Mouse (Mus musculus): ENCODE measurements around the gene Gm21860. TPM values are rescaled to one million over a fixed set of nuclear protein-coding genes. Genes with fewer than 3 reads are reported as not detected.
"Not testable (repeated sequence)": the region's sequence is repeated elsewhere in the genome, so short reads cannot be mapped to it uniquely, and the experiment has no call there.

Gene Gm21860
- polyA plus RNA-seq, 1 experiment from 2014 or later: not detected

GRCm38 (mm10) chrY:90734334-90734696 lies 20.3 kb downstream of the Gm21860 start:
- peak; percentile 50 for DNase-seq (ENCODE audit: low spot score)
- H3K9ac ChIP-seq (ENCODE audit: low read length); H3K4me3 ChIP-seq (ENCODE audit: low read depth, low read length); H3K4me1 ChIP-seq (replicated peaks; ENCODE audit: control insufficient read depth, insufficient read depth, low read length); H3K27ac ChIP-seq (ENCODE audit: low read depth); H3K27me3 ChIP-seq (replicated peaks; ENCODE audit: control insufficient read depth, insufficient read depth, low read length); H3K4me2 ChIP-seq (ENCODE audit: low read length): not testable (repeated sequence)
- peaks cover 36% of the 10 kb centered on the region for H3K36me3 ChIP-seq (ENCODE audit: control insufficient read depth, insufficient read depth, low read length)
- ATAC-seq (replicated peaks; ENCODE audit: low FRiP score, low TSS enrichment, low read depth): 0 out of 2 replicates have a peak, but pooled peaks have one; percentile 24
- peaks cover 26% of the 10 kb centered on the region for H3K9me3 ChIP-seq (ENCODE audit: control insufficient read depth, low read length)
- WGBS: 68% methylated on average over 7 of the region's 8 CpGs

- not testable (repeated sequence) for H3K27me3 ChIP-seq (replicated peaks; ENCODE audit: control insufficient read depth, insufficient read depth, low read length); H3K4me1 ChIP-seq (replicated peaks; ENCODE audit: control insufficient read depth, insufficient read depth, low read length); H3K4me2 ChIP-seq (ENCODE audit: low read length); H3K27ac ChIP-seq (ENCODE audit: low read depth); H3K9ac ChIP-seq (ENCODE audit: low read length); H3K4me3 ChIP-seq (ENCODE audit: low read depth, low read length); ATAC-seq (replicated peaks; ENCODE audit: low FRiP score, low TSS enrichment, low read depth)
- peak; percentile 42 for DNase-seq (ENCODE audit: low spot score)
- Histone ChIP-seq H3K36me3 (ENCODE audit: control insufficient read depth, insufficient read depth, low read length) (peaks cover 30% of the 10 kb centered on the region), H3K9me3 (ENCODE audit: control insufficient read depth, low read length) (peaks cover 21% of the 10 kb centered on the region)
- 89% methylated on average over 6 of the region's 9 CpGs for WGBS
Observed at GRCm38 (mm10) chrY:90733656-90734333, 20.8 kb downstream of the Gm21860 start.

GRCm38 (mm10) chrY:90732101-90732542 lies 22.5 kb downstream of the Gm21860 start:
- H3K36me3 ChIP-seq (ENCODE audit: control insufficient read depth, insufficient read depth, low read length): peaks cover 14% of the 10 kb centered on the region
- H3K4me1 ChIP-seq (replicated peaks; ENCODE audit: control insufficient read depth, insufficient read depth, low read length); H3K9me3 ChIP-seq (ENCODE audit: control insufficient read depth, low read length); H3K4me3 ChIP-seq (ENCODE audit: low read depth, low read length); H3K27me3 ChIP-seq (replicated peaks; ENCODE audit: control insufficient read depth, insufficient read depth, low read length); H3K9ac ChIP-seq (ENCODE audit: low read length); H3K4me2 ChIP-seq (ENCODE audit: low read length); H3K27ac ChIP-seq (ENCODE audit: low read depth): not testable (repeated sequence)
- ATAC-seq (replicated peaks; ENCODE audit: low FRiP score, low TSS enrichment, low read depth) (peak; percentile 77), DNase-seq (ENCODE audit: low spot score) (peak; percentile 87)
- WGBS: 54% methylated on average over 10 of the region's 10 CpGs

GRCm38 (mm10) chrY:90731593-90731955 lies 23.0 kb downstream of the Gm21860 start:
- H3K27me3 ChIP-seq (replicated peaks; ENCODE audit: control insufficient read depth, insufficient read depth, low read length); DNase-seq (ENCODE audit: low spot score); H3K9ac ChIP-seq (ENCODE audit: low read length); H3K27ac ChIP-seq (ENCODE audit: low read depth); H3K9me3 ChIP-seq (ENCODE audit: control insufficient read depth, low read length); ATAC-seq (replicated peaks; ENCODE audit: low FRiP score, low TSS enrichment, low read depth); H3K4me2 ChIP-seq (ENCODE audit: low read length); H3K4me1 ChIP-seq (replicated peaks; ENCODE audit: control insufficient read depth, insufficient read depth, low read length); H3K4me3 ChIP-seq (ENCODE audit: low read depth, low read length): not testable (repeated sequence)
- H3K36me3 ChIP-seq (ENCODE audit: control insufficient read depth, insufficient read depth, low read length): peaks cover 14% of the 10 kb centered on the region
- 67% methylated on average over 1 of the region's 1 CpGs for WGBS

GRCm38 (mm10) chrY:90730908-90731592 lies 23.6 kb downstream of the Gm21860 start:
- not testable (repeated sequence) for H3K27ac ChIP-seq (ENCODE audit: low read depth); H3K4me3 ChIP-seq (ENCODE audit: low read depth, low read length); H3K9ac ChIP-seq (ENCODE audit: low read length); H3K9me3 ChIP-seq (ENCODE audit: control insufficient read depth, low read length); H3K4me1 ChIP-seq (replicated peaks; ENCODE audit: control insufficient read depth, insufficient read depth, low read length); H3K4me2 ChIP-seq (ENCODE audit: low read length); H3K27me3 ChIP-seq (replicated peaks; ENCODE audit: control insufficient read depth, insufficient read depth, low read length); ATAC-seq (replicated peaks; ENCODE audit: low FRiP score, low TSS enrichment, low read depth)
- peak; percentile 54 for DNase-seq (ENCODE audit: low spot score)
- WGBS: 83% methylated on average over 12 of the region's 20 CpGs
- peaks cover 14% of the 10 kb centered on the region for H3K36me3 ChIP-seq (ENCODE audit: control insufficient read depth, insufficient read depth, low read length)

- 64% methylated on average over 11 of the region's 12 CpGs for WGBS
- not testable (repeated sequence) for H3K4me2 ChIP-seq (ENCODE audit: low read length)
Observed at GRCm38 (mm10) chrY:90729816-90730303, 24.8 kb downstream of the Gm21860 start.

GRCm38 (mm10) chrY:90728905-90729256 lies 25.7 kb downstream of the Gm21860 start:
- not testable (repeated sequence) for H3K9me3 ChIP-seq (ENCODE audit: control insufficient read depth, low read length); H3K36me3 ChIP-seq (ENCODE audit: control insufficient read depth, insufficient read depth, low read length); H3K9ac ChIP-seq (ENCODE audit: low read length); H3K27ac ChIP-seq (ENCODE audit: low read depth); H3K27me3 ChIP-seq (replicated peaks; ENCODE audit: control insufficient read depth, insufficient read depth, low read length); H3K4me2 ChIP-seq (ENCODE audit: low read length); H3K4me3 ChIP-seq (ENCODE audit: low read depth, low read length); H3K4me1 ChIP-seq (replicated peaks; ENCODE audit: control insufficient read depth, insufficient read depth, low read length)
- DNase-seq (ENCODE audit: low spot score) (peak; percentile 48), ATAC-seq (replicated peaks; ENCODE audit: low FRiP score, low TSS enrichment, low read depth) (peak; percentile 79)
- 62% methylated on average over 15 of the region's 17 CpGs for WGBS

More at GRCm38 (mm10) chrY:90729816-90730303, 24.8 kb downstream of the Gm21860 start:
- H3K4me3 ChIP-seq (ENCODE audit: low read depth, low read length); H3K4me1 ChIP-seq (replicated peaks; ENCODE audit: control insufficient read depth, insufficient read depth, low read length); ATAC-seq (replicated peaks; ENCODE audit: low FRiP score, low TSS enrichment, low read depth); DNase-seq (ENCODE audit: low spot score); H3K36me3 ChIP-seq (ENCODE audit: control insufficient read depth, insufficient read depth, low read length); H3K27me3 ChIP-seq (replicated peaks; ENCODE audit: control insufficient read depth, insufficient read depth, low read length); H3K9ac ChIP-seq (ENCODE audit: low read length); H3K9me3 ChIP-seq (ENCODE audit: control insufficient read depth, low read length); H3K27ac ChIP-seq (ENCODE audit: low read depth): not testable (repeated sequence)

GRCm38 (mm10) chrY:90728251-90728904 lies 26.2 kb downstream of the Gm21860 start:
- not testable (repeated sequence) for H3K4me2 ChIP-seq (ENCODE audit: low read length); H3K27ac ChIP-seq (ENCODE audit: low read depth); H3K9me3 ChIP-seq (ENCODE audit: control insufficient read depth, low read length); H3K4me3 ChIP-seq (ENCODE audit: low read depth, low read length); ATAC-seq (replicated peaks; ENCODE audit: low FRiP score, low TSS enrichment, low read depth); H3K36me3 ChIP-seq (ENCODE audit: control insufficient read depth, insufficient read depth, low read length); DNase-seq (ENCODE audit: low spot score); H3K4me1 ChIP-seq (replicated peaks; ENCODE audit: control insufficient read depth, insufficient read depth, low read length); H3K9ac ChIP-seq (ENCODE audit: low read length); H3K27me3 ChIP-seq (replicated peaks; ENCODE audit: control insufficient read depth, insufficient read depth, low read length)
- 78% methylated on average over 12 of the region's 13 CpGs for WGBS

All from intestine, embryonic 14.5 days (tissue).